Mouse (Mus musculus): Measurements from ENCODE around the gene Slc19a2.

DNA sequence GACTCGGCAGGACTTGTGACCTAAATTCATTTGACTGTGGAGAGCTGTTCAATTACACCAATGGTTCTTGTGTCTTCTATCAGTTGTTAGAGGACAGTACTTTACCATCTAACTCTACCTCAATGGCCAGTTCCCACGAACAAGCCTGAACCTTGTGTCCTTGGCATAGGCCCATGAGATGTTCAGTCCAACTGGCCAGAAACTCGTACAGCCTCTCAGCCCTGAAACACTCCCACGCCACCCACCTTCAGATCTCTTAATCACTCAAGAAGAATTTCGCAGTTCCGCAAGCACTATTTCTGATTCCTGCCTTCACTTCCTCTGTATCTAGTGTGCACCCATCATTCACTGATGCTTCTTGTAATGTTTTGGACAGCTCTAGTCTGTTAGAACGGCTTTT lies 12.8 kb upstream of the Slc19a2 start:
- TF ChIP-seq CTCF (IDR thresholded peaks at IDR 0.05; ENCODE audit: low read depth, low read length) = no peak
- no peak for TF ChIP-seq POLR2A (IDR thresholded peaks at IDR 0.05; ENCODE audit: borderline replicate concordance, low read depth, low read length)
